Mouse (Mus musculus): ENCODE measurements at regions not wholly inside any gene's neighbourhood (a gene's known extent, or its start where the extent isn't known, plus 50 kb on each side); places are given as distances from the start of the nearest gene placed in this dataset.

- DNase-seq, result no peak
Measured at GRCm38 (mm10) chr10:98727130-98727529, 187.1 kb upstream of the Atp2b1 start.

DNA sequence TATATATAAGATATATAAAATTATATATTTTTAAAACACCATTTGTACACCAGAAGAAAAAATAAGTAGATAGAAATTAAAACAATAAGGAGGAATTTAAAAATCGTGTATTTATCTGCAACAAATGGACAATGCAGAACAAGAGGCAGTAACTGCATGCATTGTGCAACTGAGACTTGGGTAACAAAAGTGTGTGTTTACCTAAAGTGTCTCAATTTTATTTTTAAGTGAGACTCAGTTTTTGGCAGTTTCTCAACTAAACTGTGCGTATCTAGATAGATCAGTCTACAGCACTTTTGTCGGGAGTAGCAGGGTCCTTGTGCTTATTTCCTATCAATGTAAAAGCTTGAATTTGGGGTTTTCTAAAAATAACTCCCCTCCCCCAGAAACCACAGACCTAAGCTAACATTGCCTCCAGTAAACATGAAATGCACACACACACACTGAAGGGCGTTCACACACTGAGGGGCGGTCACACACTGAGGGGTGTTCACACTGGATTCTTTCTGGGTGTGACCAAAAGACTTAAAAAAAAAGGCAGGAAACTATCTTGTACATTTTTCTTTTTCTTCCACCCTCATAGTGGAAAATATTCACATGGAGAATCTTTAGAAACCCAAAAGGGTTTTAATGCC is 185.7 kb upstream of the Atp2b1 start:
- DNase-seq, result no peak

GRCm38 (mm10) chr10:98733950-98734585 is 180.1 kb upstream of the Atp2b1 start:
- DNase-seq, result no peak

DNA sequence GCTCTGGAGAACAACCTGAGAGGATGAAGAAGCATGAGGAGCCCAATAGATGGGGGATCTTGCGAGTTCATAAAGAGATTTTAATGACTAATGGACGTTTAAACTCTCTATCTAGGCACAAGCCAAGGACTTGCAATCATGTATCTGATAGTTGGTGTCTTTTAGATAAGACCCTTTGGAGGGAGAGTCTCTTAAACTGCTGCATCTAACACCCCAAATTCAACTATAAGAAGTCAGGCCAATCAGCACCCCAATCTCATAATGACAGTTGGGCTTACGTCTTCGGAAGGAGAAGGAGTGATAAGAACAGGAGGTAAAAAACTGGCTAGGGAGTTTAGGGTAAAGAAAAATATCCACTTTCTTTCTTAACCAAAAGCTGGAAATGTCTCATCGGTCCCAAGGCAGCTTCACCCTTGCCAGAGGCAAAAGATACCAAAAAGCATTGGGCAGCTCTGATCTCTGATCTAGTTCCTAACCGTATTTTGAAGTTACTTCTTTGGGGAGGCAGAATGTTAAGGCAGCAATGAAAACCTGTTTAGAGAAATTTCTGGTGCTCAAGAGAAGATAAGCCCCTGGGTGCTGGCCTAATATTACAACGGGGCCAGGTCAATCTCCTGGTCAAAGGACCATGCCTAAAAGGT is 173.6 kb upstream of the Atp2b1 start:
- DNase-seq, result no peak

GRCm38 (mm10) chr10:98741398-98741797 is 172.8 kb upstream of the Atp2b1 start:
- DNase-seq, result no peak

DNA sequence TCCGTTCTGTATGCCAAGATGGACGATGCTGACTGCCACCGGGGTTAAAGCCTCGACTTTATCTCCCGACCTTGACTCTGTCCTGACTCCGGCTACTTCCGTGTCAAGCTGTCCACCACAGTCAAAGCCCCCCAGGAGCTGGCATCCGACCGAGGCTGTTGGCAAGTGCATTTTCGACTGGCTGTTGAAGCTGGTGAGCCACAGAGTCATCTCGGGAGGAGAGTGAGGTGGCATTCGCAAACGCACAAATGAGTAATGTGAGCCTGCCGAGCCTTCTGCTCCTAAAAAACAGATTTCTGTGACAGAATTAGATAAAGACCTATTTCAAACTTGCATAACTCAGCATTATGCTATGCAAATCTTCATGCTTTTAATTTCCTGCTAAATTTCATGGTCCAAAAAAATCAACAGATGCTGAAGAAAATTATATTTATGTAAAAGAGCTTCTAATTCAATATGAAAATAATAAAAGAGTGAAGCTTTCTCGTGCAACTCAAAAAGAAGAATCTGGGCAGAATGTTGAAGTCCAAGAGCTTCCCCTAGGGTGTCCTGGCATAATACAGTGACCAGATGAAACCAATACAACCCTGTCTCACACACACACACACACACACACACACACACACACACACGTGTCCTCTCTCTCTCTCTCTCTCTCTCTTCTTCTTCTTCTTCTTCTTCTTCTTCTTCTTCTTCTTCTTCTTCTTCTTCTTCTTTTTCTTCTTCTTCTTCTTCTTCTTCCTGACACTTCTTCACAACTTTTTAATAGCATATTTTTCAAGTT is 171.2 kb upstream of the Atp2b1 start:
- DNase-seq, result no peak

- no peak for DNase-seq
Measured at GRCm38 (mm10) chr10:98744246-98744645, 170.0 kb upstream of the Atp2b1 start.

- DNase-seq, result no peak
Measured at GRCm38 (mm10) chr10:98744662-98745061, 169.5 kb upstream of the Atp2b1 start.

GRCm38 (mm10) chr10:98745409-98745808 is 168.8 kb upstream of the Atp2b1 start:
- DNase-seq, result no peak

GRCm38 (mm10) chr10:98745861-98746260 is 168.3 kb upstream of the Atp2b1 start:
- DNase-seq, result no peak

DNA sequence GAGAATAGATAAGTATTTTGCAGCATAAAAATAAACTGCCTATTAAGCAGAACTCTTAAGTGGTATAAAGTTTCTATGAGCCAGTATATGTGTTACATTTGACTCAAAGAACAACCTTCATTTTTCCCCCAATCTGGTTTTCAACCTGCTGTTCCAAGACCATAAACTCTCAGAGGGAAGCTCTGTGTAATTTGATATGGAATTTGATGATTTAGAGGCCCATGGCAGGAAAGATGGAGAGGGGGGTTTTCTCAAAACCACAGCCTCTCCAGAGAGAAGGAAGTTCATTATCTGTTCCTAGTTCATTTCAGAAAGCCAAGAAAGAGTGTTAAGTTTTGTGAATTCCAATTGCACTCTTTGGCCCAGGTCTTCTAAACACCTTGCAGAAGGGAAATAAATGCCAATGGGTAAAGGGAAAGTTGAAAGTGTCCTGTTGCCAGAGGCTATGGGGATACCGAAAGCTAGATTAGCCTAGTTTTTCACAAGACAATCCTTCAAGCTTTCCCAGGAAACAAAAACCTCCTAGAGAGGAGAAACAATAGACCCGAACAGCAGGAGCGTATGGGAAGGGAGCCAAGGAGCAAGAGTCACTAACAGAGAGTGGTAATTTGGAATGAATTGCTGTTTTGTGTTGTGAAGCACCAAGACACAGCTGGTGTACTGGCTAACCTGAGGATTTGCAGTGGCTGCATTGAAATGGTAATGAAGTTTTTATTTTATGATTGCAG is 165.2 kb upstream of the Atp2b1 start:
- DNase-seq, result no peak

DNA sequence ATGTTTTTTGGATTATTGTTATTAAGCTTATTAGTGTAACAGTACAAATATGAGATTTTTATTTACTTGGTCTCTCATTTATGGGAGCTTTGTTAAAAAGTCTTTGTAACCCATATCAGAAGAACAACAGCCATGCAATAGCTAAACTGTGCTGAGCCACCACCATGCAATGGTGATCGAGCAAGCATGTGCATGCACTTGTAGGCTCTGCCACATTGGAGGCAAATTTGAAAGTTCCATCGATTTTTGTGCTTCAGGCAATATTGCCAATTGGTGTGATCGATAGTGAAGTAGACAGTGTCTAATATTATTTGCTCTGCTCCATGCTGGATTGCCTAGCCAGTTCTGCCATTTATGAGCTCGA is 164.6 kb upstream of the Atp2b1 start:
- DNase-seq, result no peak

- DNase-seq, result no peak
Measured at GRCm38 (mm10) chr10:98751376-98752058, 162.7 kb upstream of the Atp2b1 start.

- no peak for DNase-seq
Measured at GRCm38 (mm10) chr10:98761080-98761479, 153.1 kb upstream of the Atp2b1 start.

GRCm38 (mm10) chr10:98765786-98766419 is 148.3 kb upstream of the Atp2b1 start:
- DNase-seq, result no peak

DNA sequence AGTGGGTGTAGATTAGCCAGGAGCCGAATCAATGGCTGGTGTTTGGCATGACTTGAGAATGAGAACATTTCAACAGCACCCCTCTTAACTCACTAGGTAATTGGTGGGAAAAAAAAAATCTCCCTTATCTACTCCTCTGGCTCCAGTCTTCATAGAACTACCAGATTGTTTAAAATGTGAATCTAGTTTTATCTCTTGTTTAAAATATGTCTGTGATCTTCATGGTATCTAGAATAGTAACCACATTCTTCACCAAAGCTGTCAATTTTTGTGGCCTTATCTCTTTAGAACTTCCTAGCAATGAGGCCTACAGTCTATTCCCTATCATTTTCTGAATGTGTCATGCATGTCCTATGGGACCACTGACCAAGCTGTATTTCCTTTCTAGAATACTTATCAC is 134.4 kb upstream of the Atp2b1 start:
- DNase-seq, result no peak

- no peak for DNase-seq
Measured at GRCm38 (mm10) chr10:98780938-98781337, 133.3 kb upstream of the Atp2b1 start.

DNA sequence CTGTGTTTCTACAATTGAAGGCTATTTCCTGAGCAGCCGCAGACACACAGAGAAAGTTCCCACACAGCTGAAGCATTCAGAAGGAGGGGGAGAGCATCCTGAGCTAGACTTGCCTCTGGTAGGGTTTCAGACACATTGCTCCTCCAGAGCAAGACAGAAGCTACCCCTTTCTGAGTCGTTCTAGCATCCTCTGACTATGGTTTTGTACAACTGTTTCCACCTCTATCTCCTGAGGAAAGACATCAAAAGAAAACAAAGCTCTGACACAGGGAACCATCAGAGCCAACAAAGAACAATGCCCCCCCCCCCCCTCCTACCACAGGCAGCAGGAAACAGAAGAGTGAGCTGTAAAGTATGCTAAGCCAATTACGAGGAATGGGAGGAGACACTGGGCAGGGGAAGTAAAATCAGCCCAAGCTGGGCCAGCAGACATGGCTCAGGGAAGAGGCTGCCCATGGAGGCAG is 132.3 kb upstream of the Atp2b1 start:
- no peak for DNase-seq

DNA sequence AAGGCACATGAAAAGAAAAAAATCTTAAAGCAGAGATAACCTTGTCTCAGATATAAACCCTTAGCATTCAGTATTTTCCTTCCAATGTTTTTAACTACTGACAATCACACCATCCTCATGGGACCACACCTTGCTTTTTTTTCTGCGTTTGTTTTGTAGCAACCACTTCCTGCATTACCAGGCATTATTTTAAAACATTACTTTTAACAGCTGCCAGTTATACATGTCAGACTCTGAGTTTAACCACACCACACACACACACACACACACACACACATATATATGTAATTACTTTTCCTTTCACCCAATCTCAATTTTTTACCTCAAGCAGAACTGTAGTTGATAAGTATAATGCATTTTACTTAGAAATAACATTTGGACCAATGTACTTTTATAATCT is 128.8 kb upstream of the Atp2b1 start:
- DNase-seq, result no peak

- no peak for DNase-seq
Measured at GRCm38 (mm10) chr10:98786089-98786488, 128.1 kb upstream of the Atp2b1 start.

GRCm38 (mm10) chr10:98789763-98790162 is 124.4 kb upstream of the Atp2b1 start:
- no peak for DNase-seq

GRCm38 (mm10) chr10:98790456-98790855 is 123.8 kb upstream of the Atp2b1 start:
- no peak for DNase-seq
